Mouse (Mus musculus) midbrain, embryonic 15.5 days (tissue): Measurements from ENCODE around the gene Stub1. TPM values are rescaled to one million over a fixed set of nuclear protein-coding genes. Genes with fewer than 3 reads are reported as not detected.
"Not testable (repeated sequence)": the region's sequence is repeated elsewhere in the genome, so short reads cannot be mapped to it uniquely, and the experiment has no call there.

ENCODE experiments used
- ATAC-seq: fragments of 200-750 bp; cut with Nextera tagmentation; replicated peaks from 2 replicates; pipeline ENCODE4 v1.8.0; 2017; ENCODE audit warnings: moderate TSS enrichment
- H3K27ac ChIP-seq: fragments of 300-500 bp; sonication (generic); 2 replicates; pipeline ENCODE4 v1.5.1; 2015; ENCODE audit warnings: mild to moderate bottlenecking, inconsistent platforms
- H3K27me3 ChIP-seq: fragments of 300-500 bp; sonication (generic); replicated peaks from 2 replicates; pipeline ENCODE4 v1.6.1; 2015; ENCODE audit warnings: inconsistent platforms
- H3K36me3 ChIP-seq: fragments of 300-500 bp; sonication (generic); replicated peaks from 2 replicates; pipeline ENCODE4 v1.6.1; 2015; ENCODE audit warnings: inconsistent platforms
- H3K4me1 ChIP-seq: fragments of 300-500 bp; sonication (generic); 2 replicates; pipeline ENCODE4 v1.6.1; 2015; ENCODE audit warnings: inconsistent platforms
- H3K4me2 ChIP-seq: fragments of 300-500 bp; sonication (generic); 2 replicates; pipeline ENCODE4 v1.6.1; 2015; ENCODE audit warnings: inconsistent platforms, mild to moderate bottlenecking, moderate library complexity
- H3K4me3 ChIP-seq: fragments of 300-500 bp; sonication (generic); 2 replicates; pipeline ENCODE4 v1.5.1; 2015; ENCODE audit warnings: mild to moderate bottlenecking, inconsistent platforms
- H3K9ac ChIP-seq: fragments of 300-500 bp; sonication (generic); 2 replicates; pipeline ENCODE4 v1.6.1; 2015; ENCODE audit warnings: mild to moderate bottlenecking, inconsistent platforms
- H3K9me3 ChIP-seq: fragments of 300-500 bp; sonication (generic); 2 replicates; pipeline ENCODE4 v1.6.1; 2016; ENCODE audit warnings: inconsistent platforms
- WGBS: fragments of 180-500 bp; shearing (Covaris S2); methylation state at CpG from one replicate; pipeline ENCODE4 v1.1.7; 2015; ENCODE audit warnings: mixed read lengths; 5-methylcytosine and 5-hydroxymethylcytosine counted together
- polyA plus RNA-seq: library from polyadenylated mRNA; unstranded; fragments of >200 nt; fragmentation: Nextera tagmentation; extraction: Ambion mirVana; gene quantifications from 2 replicates; pipeline ENCODE4 v1.2.1, GENCODE M21; 2015

Gene Stub1
- polyA plus RNA-seq, 1 experiment from 2014 or later = 373 TPM

- 0 out of 2 replicates have a peak, but pooled peaks cover 19% of the 10 kb centered on the region for H3K36me3 ChIP-seq
- H3K27me3 ChIP-seq = no peaks in the 10 kb centered on the region
- H3K27ac ChIP-seq = no peak overlapping the region
- peaks cover 62% of the 10 kb centered on the region for H3K4me1 ChIP-seq
- H3K9ac ChIP-seq = no peak overlapping the region
- no peaks in the 10 kb centered on the region for H3K9me3 ChIP-seq
- peak overlapping the region; percentile 98 for H3K4me2 ChIP-seq
- ATAC-seq = no peak
- no peak overlapping the region for H3K4me3 ChIP-seq
- 92% methylated on average over 6 of the region's 6 CpGs for WGBS
Measured at GRCm38 (mm10) chr17:25825311-25825710, 7.9 kb downstream of the Stub1 start.

- Histone ChIP-seq H3K27ac (no peak overlapping the region), H3K9me3 (no peaks in the 10 kb centered on the region), H3K36me3 (peaks cover 12% of the 10 kb centered on the region; the same call in 1 of the 2 replicates), H3K4me2 (peak overlapping the region; percentile 98), H3K9ac (peak overlapping the region; percentile 74), H3K4me3 (peak overlapping the region; percentile 74), H3K4me1 (peaks cover 55% of the 10 kb centered on the region), H3K27me3 (no peaks in the 10 kb centered on the region)
- 78% methylated on average over 16 of the region's 17 CpGs for WGBS
- ATAC-seq = no peak
Measured at GRCm38 (mm10) chr17:25824362-25825142, 8.7 kb downstream of the Stub1 start.

GRCm38 (mm10) chr17:25823452-25823851 lies 9.8 kb downstream of the Stub1 start, which contains the start of gene Wdr24:
Gene Wdr24, plus strand, starts transcription at chr17:25823627.
- WGBS = under 1% methylated on average over 18 of the region's 18 CpGs
- peaks cover 2% of the 10 kb centered on the region; the same call in 1 of the 2 replicates for H3K27me3 ChIP-seq
- peak within 1 kb of the TSS; percentile 76 for H3K27ac ChIP-seq
- H3K4me1 ChIP-seq = peaks cover 49% of the 10 kb centered on the region
- H3K4me3 ChIP-seq = peak within 1 kb of the TSS; percentile 74
- ATAC-seq = peak; percentile 74
- no peaks in the 10 kb centered on the region for H3K9me3 ChIP-seq
- H3K9ac ChIP-seq = peak within 1 kb of the TSS; percentile 74
- peak within 1 kb of the TSS; percentile 98 for H3K4me2 ChIP-seq
- H3K36me3 ChIP-seq = peaks cover 16% of the 10 kb centered on the region

- no peak for ATAC-seq
- Histone ChIP-seq H3K9me3 (no peaks in the 10 kb centered on the region), H3K36me3 (peaks cover 16% of the 10 kb centered on the region), H3K4me2 (no peak overlapping the region), H3K27ac (no peak overlapping the region), H3K9ac (no peak overlapping the region), H3K4me1 (peaks cover 6% of the 10 kb centered on the region), H3K4me3 (no peak overlapping the region), H3K27me3 (peaks cover 12% of the 10 kb centered on the region)
- WGBS = 10% methylated on average over 46 of the region's 46 CpGs
Measured at GRCm38 (mm10) chr17:25818851-25819780, 14.1 kb downstream of the Stub1 start.

- no peak for ATAC-seq
- H3K9ac ChIP-seq = no peak overlapping the region
- no peaks in the 10 kb centered on the region for H3K9me3 ChIP-seq
- WGBS = 86% methylated on average over 11 of the region's 11 CpGs
- no peak overlapping the region for H3K4me2 ChIP-seq
- H3K4me3 ChIP-seq = no peak overlapping the region
- no peak overlapping the region for H3K27ac ChIP-seq
- H3K27me3 ChIP-seq = peaks cover 12% of the 10 kb centered on the region
- H3K4me1 ChIP-seq = peaks cover 9% of the 10 kb centered on the region
- peaks cover 16% of the 10 kb centered on the region for H3K36me3 ChIP-seq
Measured at GRCm38 (mm10) chr17:25817662-25818061, 15.5 kb downstream of the Stub1 start.

- Histone ChIP-seq H3K36me3 (peaks cover 12% of the 10 kb centered on the region), H3K4me2 (peak overlapping the region; percentile 30), H3K27me3 (peaks cover 10% of the 10 kb centered on the region), H3K9me3 (no peaks in the 10 kb centered on the region), H3K9ac (peak overlapping the region; percentile 23), H3K27ac (no peak overlapping the region), H3K4me3 (no peak overlapping the region), H3K4me1 (peaks cover 38% of the 10 kb centered on the region)
- 1% methylated on average over 20 of the region's 20 CpGs for WGBS
- no peak for ATAC-seq
Measured at GRCm38 (mm10) chr17:25813471-25813870, 19.7 kb downstream of the Stub1 start.

GRCm38 (mm10) chr17:25810890-25811289 lies 22.3 kb downstream of the Stub1 start:
- Histone ChIP-seq H3K4me1 (peaks cover 46% of the 10 kb centered on the region), H3K27me3 (no peaks in the 10 kb centered on the region), H3K4me3 (peak overlapping the region; percentile 79; the same call in 1 of the 2 replicates), H3K9me3 (no peaks in the 10 kb centered on the region), H3K27ac (no peak overlapping the region), H3K4me2 (peak overlapping the region; percentile 97), H3K9ac (peak overlapping the region; percentile 98; the same call in 1 of the 2 replicates), H3K36me3 (no peaks in the 10 kb centered on the region)
- 81% methylated on average over 4 of the region's 4 CpGs for WGBS
- no peak for ATAC-seq

- peak overlapping the region; percentile 99 for H3K27ac ChIP-seq
- peak overlapping the region; percentile 79 for H3K4me3 ChIP-seq
- peak; percentile 58 for ATAC-seq
- H3K4me2 ChIP-seq = peak overlapping the region; percentile 97
- H3K9me3 ChIP-seq = no peaks in the 10 kb centered on the region
- peak overlapping the region; percentile 98 for H3K9ac ChIP-seq
- no peaks in the 10 kb centered on the region for H3K36me3 ChIP-seq
- peaks cover 46% of the 10 kb centered on the region for H3K4me1 ChIP-seq
- 6% methylated on average over 25 of the region's 25 CpGs for WGBS
- no peaks in the 10 kb centered on the region for H3K27me3 ChIP-seq
Measured at GRCm38 (mm10) chr17:25809606-25810340, 23.4 kb downstream of the Stub1 start.

GRCm38 (mm10) chr17:25808789-25809605 lies 24.2 kb downstream of the Stub1 start, which contains the start of gene Fbxl16:
Gene Fbxl16, plus strand, starts transcription at chr17:25809085.
- peak within 1 kb of the TSS; percentile 99 for H3K27ac ChIP-seq
- peak within 1 kb of the TSS; percentile 98 for H3K9ac ChIP-seq
- under 1% methylated on average over 86 of the region's 100 CpGs for WGBS
- no peaks in the 10 kb centered on the region for H3K27me3 ChIP-seq
- no peaks in the 10 kb centered on the region for H3K36me3 ChIP-seq
- no peaks in the 10 kb centered on the region for H3K9me3 ChIP-seq
- H3K4me1 ChIP-seq = peaks cover 48% of the 10 kb centered on the region
- peak; percentile 86 for ATAC-seq
- H3K4me3 ChIP-seq = peak within 1 kb of the TSS; percentile 79
- H3K4me2 ChIP-seq = peak within 1 kb of the TSS; percentile 97

GRCm38 (mm10) chr17:25808028-25808427 lies 25.2 kb downstream of the Stub1 start:
- 30% methylated on average over 5 of the region's 5 CpGs for WGBS
- no peak for ATAC-seq
- no peaks in the 10 kb centered on the region for H3K36me3 ChIP-seq
- H3K27ac ChIP-seq = peak overlapping the region; percentile 99
- peaks cover 52% of the 10 kb centered on the region for H3K4me1 ChIP-seq
- peak overlapping the region; percentile 97 for H3K4me2 ChIP-seq
- peak overlapping the region; percentile 98 for H3K9ac ChIP-seq
- H3K27me3 ChIP-seq = no peaks in the 10 kb centered on the region
- peak overlapping the region; percentile 79 for H3K4me3 ChIP-seq
- H3K9me3 ChIP-seq = no peaks in the 10 kb centered on the region

- WGBS = 43% methylated on average over 2 of the region's 2 CpGs
- H3K36me3 ChIP-seq, H3K27me3 ChIP-seq, H3K4me2 ChIP-seq, ATAC-seq, H3K27ac ChIP-seq, H3K4me3 ChIP-seq, H3K9ac ChIP-seq, H3K9me3 ChIP-seq: not testable (repeated sequence)
- H3K4me1 ChIP-seq = peaks cover 52% of the 10 kb centered on the region
Measured at GRCm38 (mm10) chr17:25807452-25807851, 25.8 kb downstream of the Stub1 start.
